Mouse (Mus musculus) G1E (cell line): Measurements from ENCODE around the gene AI481877.

Experiments
- CTCF ChIP-seq: IDR thresholded peaks from 2 replicates; pipeline ENCODE4 v1.5.1; 2012; ENCODE audit warnings: low read depth, low read length, inconsistent platforms, mixed read lengths
- TAL1 ChIP-seq: conservative IDR thresholded peaks from 2 replicates; pipeline ENCODE4 v1.6.1; 2012; ENCODE audit warnings: low read depth, low read length, inconsistent platforms, mixed read lengths

DNA sequence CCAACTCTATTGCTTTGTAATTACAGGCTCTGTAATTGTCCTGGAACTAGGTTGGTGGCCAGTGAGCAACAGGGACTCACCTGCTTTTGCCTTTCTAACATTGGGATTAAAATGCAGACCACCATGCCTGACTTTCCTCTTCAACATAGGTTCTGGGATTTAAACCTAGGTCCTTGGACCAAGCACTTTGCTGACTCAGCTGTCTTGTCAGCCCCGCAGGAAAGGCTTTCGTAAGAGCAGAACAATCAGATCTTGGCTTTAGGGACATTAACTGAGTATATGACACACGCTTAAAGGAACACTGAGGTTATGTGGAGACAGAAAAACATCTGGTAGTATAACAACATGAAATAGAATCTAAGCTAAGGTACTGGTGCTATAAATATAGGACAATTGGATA is 80.9 kb downstream of the AI481877 start:
- TF ChIP-seq CTCF (no peak), TAL1 (no peak)
